Mouse (Mus musculus) retina, postnatal 1 day (tissue): ENCODE measurements around the gene Sowahc.
A peak's percentile ranks its signal among the peaks of the same experiment; 100 is the strongest.

Experiments
- DNase-seq: peaks from one replicate; pipeline ENCODE4 v3.0.0-alpha.2; 2012

Gene Sowahc

GRCm38 (mm10) chr10:59256533-59256932, 34.8 kb downstream of the Sowahc start:
- no peak for DNase-seq

- no peak for DNase-seq
These were observed 37.8 kb downstream of the Sowahc start for GRCm38 (mm10) chr10:59259572-59259971.

DNA sequence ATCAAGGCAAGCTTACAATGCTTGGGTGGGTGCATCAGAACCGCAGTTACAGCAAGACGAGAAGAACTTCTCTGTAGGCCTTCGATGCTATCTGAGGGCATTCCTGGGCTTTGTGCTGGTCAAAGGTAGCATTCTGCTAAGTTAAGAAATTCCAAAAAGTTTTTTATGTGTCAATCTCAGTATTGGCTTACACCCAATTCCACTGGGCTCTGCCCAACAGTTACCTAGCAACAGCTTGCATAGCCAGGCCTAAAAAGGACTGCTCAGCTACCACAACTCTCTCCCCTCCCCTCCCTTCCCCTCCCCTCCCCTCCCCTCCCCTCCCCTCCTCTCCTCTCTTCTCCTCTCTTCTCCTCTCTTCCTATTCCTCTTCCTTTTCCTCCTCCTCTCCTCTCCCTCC, 39.9 kb downstream of the Sowahc start:
- DNase-seq: peak; percentile 31

- DNase-seq: no peak
These were observed 40.3 kb downstream of the Sowahc start for GRCm38 (mm10) chr10:59262021-59262420.

- DNase-seq: no peak
These were observed 41.2 kb downstream of the Sowahc start for GRCm38 (mm10) chr10:59262979-59263378.

DNA sequence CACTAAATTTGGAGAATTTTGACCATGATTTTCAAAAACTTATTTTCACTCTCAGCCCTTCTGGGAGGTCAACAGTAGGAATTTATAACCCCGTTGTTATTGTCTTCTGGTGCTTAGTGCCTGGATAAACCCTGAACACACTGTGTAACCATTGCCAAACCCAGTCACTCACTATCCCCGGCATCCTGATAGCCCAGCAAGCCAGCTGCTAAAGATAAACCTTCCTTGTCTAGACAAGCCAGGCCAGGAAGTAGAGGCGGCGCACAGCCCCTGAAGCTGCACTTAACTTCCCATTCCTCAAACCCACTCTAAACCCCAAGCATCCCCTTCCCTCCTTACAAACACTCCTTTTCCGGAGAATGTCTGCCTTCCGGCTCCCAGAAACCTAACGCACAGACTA, 43.3 kb downstream of the Sowahc start:
- DNase-seq: no peak

- DNase-seq: no peak
These were observed 43.9 kb downstream of the Sowahc start for GRCm38 (mm10) chr10:59265674-59266073.

- no peak for DNase-seq
These were observed 44.3 kb downstream of the Sowahc start for GRCm38 (mm10) chr10:59266097-59266496.

DNA sequence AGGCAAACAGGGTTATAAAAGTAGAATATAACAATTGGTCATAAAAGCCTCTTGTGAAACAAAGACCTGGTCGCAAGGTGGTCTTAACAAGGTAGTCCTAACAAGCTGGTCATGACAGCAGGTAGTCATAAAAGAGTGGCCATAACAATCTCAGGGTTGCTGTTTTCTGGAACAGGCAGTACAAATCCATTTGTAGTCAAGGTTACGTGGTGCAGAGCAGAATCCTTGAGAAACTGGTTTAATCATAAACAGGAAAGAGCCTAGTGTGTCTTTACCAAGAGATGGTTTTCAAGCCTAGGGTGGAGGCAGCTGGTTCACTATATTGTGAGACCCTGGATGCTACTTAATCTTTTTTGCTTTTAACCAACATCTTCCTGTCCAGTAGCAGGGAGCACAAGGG, 45.5 kb downstream of the Sowahc start:
- no peak for DNase-seq

- no peak for DNase-seq
These were observed 46.4 kb downstream of the Sowahc start for GRCm38 (mm10) chr10:59268109-59268508.

DNA sequence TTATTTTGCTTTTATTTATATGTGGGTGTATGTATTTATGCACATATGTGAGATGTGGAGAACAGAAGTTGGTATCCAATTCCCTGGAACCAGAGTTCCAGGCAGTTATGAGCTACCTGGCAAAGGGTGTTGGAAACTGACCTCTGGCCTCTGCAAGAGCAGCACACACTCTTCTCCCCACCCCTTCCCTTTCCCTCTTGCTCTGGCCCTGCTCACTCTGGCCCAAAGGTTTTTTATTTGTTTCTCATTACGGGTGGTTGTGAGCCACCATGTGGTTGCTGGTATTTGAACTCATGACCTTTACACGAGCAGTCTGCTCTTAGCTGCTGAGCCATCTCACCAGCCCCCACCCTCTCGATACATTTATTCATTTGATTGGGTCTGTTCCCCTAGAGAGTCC, 47.0 kb downstream of the Sowahc start:
- DNase-seq: no peak

DNA sequence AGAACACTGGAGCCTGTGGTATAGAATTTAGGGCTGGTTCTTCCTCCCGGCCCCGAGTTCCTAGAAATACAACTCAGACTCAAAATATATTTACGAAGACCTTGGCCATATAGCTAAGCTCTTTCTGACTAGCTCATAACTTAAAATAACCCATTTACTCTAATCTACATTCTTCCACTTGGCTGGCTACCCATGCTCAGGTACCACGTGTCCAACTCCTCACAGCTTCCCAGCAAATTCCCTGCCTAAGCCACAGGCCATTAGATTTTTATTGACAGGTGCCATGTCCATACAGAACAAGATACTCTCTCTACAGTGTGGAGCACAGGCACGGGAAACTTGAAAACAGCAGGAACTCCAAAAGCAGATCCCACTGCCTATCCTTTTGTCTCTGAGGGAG, 54.0 kb downstream of the Sowahc start:
- no peak for DNase-seq
